Mouse (Mus musculus): ENCODE data around the gene Gnl2. TPM values are rescaled to one million over a fixed set of nuclear protein-coding genes. Genes with fewer than 3 reads are reported as not detected.

The Gnl2 gene
- polyA plus RNA-seq, 1 experiment: 3.1 TPM

GRCm38 (mm10) chr4:125065517-125066307 is 49.3 kb downstream of the Gnl2 start, which contains the start of gene Dnali1:
Dnali1 (minus strand) TSS chr4:125065703.
- no peaks in the 10 kb centered on the region for H3K9me3 ChIP-seq (ENCODE audit: control insufficient read depth, low read length)
- peaks cover 32% of the 10 kb centered on the region for H3K36me3 ChIP-seq (ENCODE audit: control insufficient read depth)
- peaks cover 30% of the 10 kb centered on the region for H3K4me1 ChIP-seq (ENCODE audit: control insufficient read depth)
- H3K4me3 ChIP-seq (replicated peaks): peak within 1 kb of the TSS; percentile 97
- peaks cover 18% of the 10 kb centered on the region for H3K27me3 ChIP-seq (ENCODE audit: control insufficient read depth)
- TF ChIP-seq GATA1 (IDR thresholded peaks at IDR 0.05; ENCODE audit: low read length) (no peak), TAL1 (IDR thresholded peaks at IDR 0.05; ENCODE audit: low read length) (no peak)

DNA sequence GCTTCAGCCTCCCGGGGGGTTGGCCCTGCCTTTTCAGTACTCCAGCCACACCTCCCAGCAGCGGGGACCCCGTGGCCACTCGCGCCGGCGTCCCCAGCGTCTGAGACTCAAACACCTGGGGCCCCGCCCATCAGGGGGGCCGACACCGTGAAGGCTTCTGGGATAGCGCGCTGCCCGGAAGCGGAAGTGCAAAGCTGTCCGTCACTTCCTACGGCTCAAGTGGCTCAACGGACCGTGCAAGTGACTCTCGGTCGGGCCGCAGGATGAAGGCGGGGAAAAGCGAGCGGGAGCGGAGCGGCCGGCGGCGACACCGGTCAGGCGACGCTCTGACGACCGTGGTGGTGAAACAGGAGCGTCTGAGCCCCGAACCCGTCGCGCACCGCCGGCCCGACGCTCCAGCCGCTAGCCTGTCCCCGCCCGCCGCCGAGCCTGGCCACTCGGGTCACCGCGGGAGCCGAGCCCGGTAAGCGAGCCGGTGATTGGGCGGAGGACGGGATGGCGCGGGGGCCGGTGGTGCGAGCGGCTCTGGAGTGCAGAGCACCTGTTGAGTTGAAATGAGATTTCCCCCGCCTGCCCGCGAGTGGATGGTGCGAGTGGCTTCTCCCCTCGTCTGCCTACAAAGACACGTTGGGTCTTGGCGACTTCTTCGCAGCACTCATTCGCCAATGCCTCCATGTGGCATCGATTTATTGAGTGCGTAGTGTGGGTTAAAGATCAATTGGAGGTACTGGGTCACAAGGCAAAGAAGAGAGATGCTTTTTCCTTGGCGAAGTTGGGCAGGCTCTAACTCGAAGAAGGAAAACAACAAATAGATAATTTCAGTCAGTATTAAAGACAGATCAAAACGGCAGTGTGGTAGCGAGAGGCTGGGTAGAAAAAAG is 50.3 kb downstream of the Gnl2 start, which contains the start of gene Snip1:
Gene Snip1 (plus strand): TSS at position 183 of the 881 bp plus-strand sequence.
- no peak for TF ChIP-seq TAL1 (IDR thresholded peaks at IDR 0.05; ENCODE audit: low read length)
- no peak for TF ChIP-seq GATA1 (IDR thresholded peaks at IDR 0.05; ENCODE audit: low read length)
- Histone ChIP-seq H3K9me3 (ENCODE audit: control insufficient read depth, low read length) (no peaks in the 10 kb centered on the region), H3K36me3 (ENCODE audit: control insufficient read depth) (peaks cover 42% of the 10 kb centered on the region), H3K27me3 (ENCODE audit: control insufficient read depth) (peaks cover 18% of the 10 kb centered on the region), H3K4me3 (replicated peaks) (peak within 1 kb of the TSS; percentile 97), H3K4me1 (ENCODE audit: control insufficient read depth) (peaks cover 30% of the 10 kb centered on the region)

DNA sequence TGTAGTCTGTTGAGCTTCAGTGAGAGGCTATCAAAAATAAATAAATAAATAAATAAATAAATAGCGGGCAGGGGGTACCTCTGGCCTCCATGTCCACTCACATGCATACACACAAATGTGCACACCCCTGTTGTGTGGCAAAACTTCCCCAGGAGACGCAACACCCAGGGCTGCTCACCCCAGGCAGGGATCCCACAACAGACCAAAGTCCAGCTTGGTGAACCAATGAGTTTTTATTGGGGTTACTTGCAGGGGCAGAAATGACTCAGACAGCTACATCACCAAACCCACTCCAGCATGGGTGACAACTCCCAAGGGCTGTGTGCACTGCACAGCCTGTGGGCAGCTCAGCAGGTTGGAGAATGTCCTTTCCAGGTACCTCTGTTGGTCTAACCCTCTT is 61.3 kb downstream of the Gnl2 start:
- H3K36me3 ChIP-seq (ENCODE audit: control insufficient read depth): peaks cover 79% of the 10 kb centered on the region
- peaks cover 3% of the 10 kb centered on the region; the same call in 1 of the 2 replicates for H3K9me3 ChIP-seq (ENCODE audit: control insufficient read depth, low read length)
- TF ChIP-seq GATA1 (IDR thresholded peaks at IDR 0.05; ENCODE audit: low read length) (no peak), TAL1 (IDR thresholded peaks at IDR 0.05; ENCODE audit: low read length) (no peak)
- H3K4me3 ChIP-seq (replicated peaks): no peak overlapping the region
- peaks cover 7% of the 10 kb centered on the region for H3K4me1 ChIP-seq (ENCODE audit: control insufficient read depth)
- no peaks in the 10 kb centered on the region for H3K27me3 ChIP-seq (ENCODE audit: control insufficient read depth)

DNA sequence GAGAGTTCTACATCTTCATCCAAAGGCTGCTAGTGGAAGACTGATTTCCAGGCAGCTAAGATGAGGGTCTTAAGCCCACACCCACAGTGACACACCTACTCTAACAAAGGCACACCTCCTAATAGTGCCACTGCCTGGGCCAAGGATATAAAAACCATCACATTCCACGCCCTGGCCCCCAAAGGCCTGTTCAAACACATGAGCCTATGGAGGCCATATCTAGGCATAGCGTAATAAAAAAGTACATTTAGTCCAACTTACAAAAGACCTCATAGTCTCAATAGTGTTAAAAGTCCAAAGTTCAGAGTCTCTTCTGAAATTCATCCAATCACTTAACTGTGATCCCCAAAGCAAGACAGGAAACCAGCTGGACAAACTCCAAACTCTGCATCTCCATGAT is 62.3 kb downstream of the Gnl2 start:
- TF ChIP-seq TAL1 (IDR thresholded peaks at IDR 0.05; ENCODE audit: low read length): no peak
- no peak for TF ChIP-seq GATA1 (IDR thresholded peaks at IDR 0.05; ENCODE audit: low read length)
- Histone ChIP-seq H3K36me3 (ENCODE audit: control insufficient read depth) (peaks cover 70% of the 10 kb centered on the region), H3K9me3 (ENCODE audit: control insufficient read depth, low read length) (peaks cover 3% of the 10 kb centered on the region; the same call in 1 of the 2 replicates)

GRCm38 (mm10) chr4:125084403-125085345 is 68.3 kb downstream of the Gnl2 start, which contains the start of gene Meaf6:
Meaf6 (plus strand) TSS chr4:125085134.
- TF ChIP-seq GATA1 (IDR thresholded peaks at IDR 0.05; ENCODE audit: low read length) (no peak), TAL1 (IDR thresholded peaks at IDR 0.05; ENCODE audit: low read length) (no peak)
- Histone ChIP-seq H3K4me1 (ENCODE audit: control insufficient read depth) (peaks cover 35% of the 10 kb centered on the region), H3K36me3 (ENCODE audit: control insufficient read depth) (peaks cover 52% of the 10 kb centered on the region), H3K9me3 (ENCODE audit: control insufficient read depth, low read length) (peaks cover 3% of the 10 kb centered on the region; the same call in 1 of the 2 replicates), H3K4me3 (replicated peaks) (peak within 1 kb of the TSS; percentile 97), H3K27me3 (ENCODE audit: control insufficient read depth) (no peaks in the 10 kb centered on the region)

More for the DNA sequence above, 62.3 kb downstream of the Gnl2 start:
- Histone ChIP-seq H3K27me3 (ENCODE audit: control insufficient read depth) (no peaks in the 10 kb centered on the region), H3K4me3 (replicated peaks) (no peak overlapping the region), H3K4me1 (ENCODE audit: control insufficient read depth) (peaks cover 13% of the 10 kb centered on the region)

- Histone ChIP-seq H3K4me1 (ENCODE audit: control insufficient read depth) (peaks cover 35% of the 10 kb centered on the region), H3K36me3 (ENCODE audit: control insufficient read depth) (peaks cover 59% of the 10 kb centered on the region), H3K4me3 (replicated peaks) (peak overlapping the region; percentile 97), H3K27me3 (ENCODE audit: control insufficient read depth) (no peaks in the 10 kb centered on the region), H3K9me3 (ENCODE audit: control insufficient read depth, low read length) (peaks cover 3% of the 10 kb centered on the region; the same call in 1 of the 2 replicates)
- TF ChIP-seq GATA1 (IDR thresholded peaks at IDR 0.05; ENCODE audit: low read length): no peak
- TF ChIP-seq TAL1 (IDR thresholded peaks at IDR 0.05; ENCODE audit: low read length): no peak
Measured at GRCm38 (mm10) chr4:125085346-125085841, 69.0 kb downstream of the Gnl2 start.

DNA sequence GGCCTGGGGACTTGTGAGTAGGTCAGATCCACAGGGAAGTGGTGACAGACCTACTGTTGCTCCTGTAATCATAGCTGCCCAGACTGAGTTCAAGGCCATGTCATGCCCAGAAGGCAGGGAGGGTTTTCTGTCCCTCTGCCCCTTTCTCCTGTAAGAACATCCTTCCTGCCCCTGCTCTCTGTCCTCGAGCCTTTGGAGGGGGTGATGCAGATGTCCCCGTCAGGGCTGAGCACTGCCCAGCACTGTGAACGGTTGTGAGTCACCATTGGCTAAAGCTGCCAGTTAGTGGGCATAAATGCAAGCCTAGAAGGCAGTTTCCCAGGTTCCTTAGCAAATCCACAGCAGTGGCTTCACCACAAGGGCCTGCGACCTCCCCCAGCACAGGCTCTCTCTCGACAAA is 76.6 kb downstream of the Gnl2 start:
- Histone ChIP-seq H3K36me3 (ENCODE audit: control insufficient read depth) (peaks cover 74% of the 10 kb centered on the region), H3K4me1 (ENCODE audit: control insufficient read depth) (no peaks in the 10 kb centered on the region), H3K9me3 (ENCODE audit: control insufficient read depth, low read length) (peaks cover 5% of the 10 kb centered on the region), H3K27me3 (ENCODE audit: control insufficient read depth) (no peaks in the 10 kb centered on the region), H3K4me3 (replicated peaks) (no peak overlapping the region)
- TF ChIP-seq TAL1 (IDR thresholded peaks at IDR 0.05; ENCODE audit: low read length) (no peak), GATA1 (IDR thresholded peaks at IDR 0.05; ENCODE audit: low read length) (no peak)

DNA sequence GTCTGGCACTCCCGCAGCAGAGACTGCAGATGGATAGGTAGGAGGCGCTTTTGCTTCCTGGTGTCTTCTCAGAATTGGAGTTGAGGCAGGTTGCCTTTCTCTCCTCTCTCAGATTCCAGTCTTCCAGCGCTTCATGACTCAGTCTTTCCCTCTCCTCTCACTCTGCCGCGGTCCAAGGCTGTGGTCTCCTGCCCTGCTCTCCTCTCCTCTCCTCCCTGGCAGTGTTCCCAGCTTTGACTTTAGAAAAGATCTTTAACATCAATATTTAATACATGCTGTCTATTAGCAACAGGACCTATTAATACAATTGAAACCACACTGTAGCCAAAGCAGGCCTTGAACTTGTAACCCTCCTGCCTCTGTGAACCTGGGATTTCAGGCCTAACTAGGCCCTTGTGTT is 79.7 kb downstream of the Gnl2 start:
- Histone ChIP-seq H3K9me3 (ENCODE audit: control insufficient read depth, low read length) (peaks cover 4% of the 10 kb centered on the region), H3K4me3 (replicated peaks) (no peak overlapping the region), H3K36me3 (ENCODE audit: control insufficient read depth) (peaks cover 59% of the 10 kb centered on the region), H3K4me1 (ENCODE audit: control insufficient read depth) (no peaks in the 10 kb centered on the region), H3K27me3 (ENCODE audit: control insufficient read depth) (no peaks in the 10 kb centered on the region)
- no peak for TF ChIP-seq GATA1 (IDR thresholded peaks at IDR 0.05; ENCODE audit: low read length)
- no peak for TF ChIP-seq TAL1 (IDR thresholded peaks at IDR 0.05; ENCODE audit: low read length)
